Mouse (Mus musculus) lung, embryonic 16.5 days (tissue): ENCODE measurements around the gene Slc8b1. TPM values are rescaled to one million over a fixed set of nuclear protein-coding genes. Genes with fewer than 3 reads are reported as not detected.
A peak's percentile ranks its signal among the peaks of the same experiment; 100 is the strongest.

ENCODE experiments used
- ATAC-seq: fragments of 200-750 bp; cut with Nextera tagmentation; 2 replicates; pipeline ENCODE4 v1.8.0; 2017; ENCODE audit warnings: low read depth, mild to moderate bottlenecking, moderate library complexity
- H3K27ac ChIP-seq: fragments of 300-500 bp; sonication (generic); 2 replicates; pipeline ENCODE4 v1.5.1; 2014; ENCODE audit warnings: mild to moderate bottlenecking, control low read depth, low read length
- H3K27me3 ChIP-seq: fragments of 300-500 bp; sonication (generic); 2 replicates; pipeline ENCODE4 v1.6.1; 2014; ENCODE audit warnings: low read depth, low read length, mixed read lengths; ENCODE audit not compliant: control insufficient read depth, insufficient read depth
- H3K36me3 ChIP-seq: fragments of 300-500 bp; sonication (generic); 2 replicates; pipeline ENCODE4 v1.6.1; 2014; ENCODE audit warnings: low read length; ENCODE audit not compliant: control insufficient read depth, insufficient read depth
- H3K4me1 ChIP-seq: fragments of 300-500 bp; sonication (generic); replicated peaks from 2 replicates; pipeline ENCODE4 v1.6.1; 2014; ENCODE audit warnings: low read length, mixed read lengths; ENCODE audit not compliant: control insufficient read depth, insufficient read depth
- H3K4me2 ChIP-seq: fragments of 300-500 bp; sonication (generic); 2 replicates; pipeline ENCODE4 v1.6.1; 2014; ENCODE audit warnings: low read depth, low read length, control low read depth
- H3K4me3 ChIP-seq: fragments of 300-500 bp; sonication (generic); 2 replicates; pipeline ENCODE4 v1.5.1; 2014; ENCODE audit warnings: mild to moderate bottlenecking, low read length, control low read depth
- H3K9ac ChIP-seq: fragments of 300-500 bp; sonication (generic); 2 replicates; pipeline ENCODE4 v1.6.1; 2014; ENCODE audit warnings: low read length, control low read depth
- H3K9me3 ChIP-seq: fragments of 300-500 bp; sonication (generic); 2 replicates; pipeline ENCODE4 v1.6.1; 2016; ENCODE audit warnings: low read length; ENCODE audit not compliant: control insufficient read depth
- WGBS: fragments of 180-500 bp; shearing (Covaris S2); extraction: QIAGEN DNeasy Blood & Tissue Kit; methylation state at CpG from one replicate; pipeline ENCODE4 v1.1.7; 2014; 5-methylcytosine and 5-hydroxymethylcytosine counted together
- polyA plus RNA-seq: library from polyadenylated mRNA; unstranded; fragments of >200 nt; fragmentation: Nextera tagmentation; extraction: Ambion mirVana; gene quantifications from 2 replicates; pipeline ENCODE4 v1.2.1, GENCODE M21; 2015

Slc8b1 gene
- polyA plus RNA-seq: 8.5 and 8.6 TPM in 2 replicates

- H3K36me3 ChIP-seq: no peaks in the 10 kb centered on the region
- peak within 1 kb of the TSS; percentile 91 for H3K4me2 ChIP-seq
- H3K27ac ChIP-seq: no peak within 1 kb of the TSS
- no peaks in the 10 kb centered on the region for H3K9me3 ChIP-seq
- peak within 1 kb of the TSS; percentile 73 for H3K9ac ChIP-seq
- under 1% methylated on average over 36 of the region's 36 CpGs for WGBS
- no peaks in the 10 kb centered on the region for H3K27me3 ChIP-seq
- peak within 1 kb of the TSS; percentile 67 for H3K4me3 ChIP-seq
- H3K4me1 ChIP-seq: peaks cover 29% of the 10 kb centered on the region
- ATAC-seq: peak; percentile 94
These were observed at the start of gene Slc8b1 for GRCm38 (mm10) chr5:120510982-120511642. TSS of gene Slc8b1 (plus strand) at chr5:120511168.

- Histone ChIP-seq H3K36me3 (no peaks in the 10 kb centered on the region), H3K4me3 (no peak overlapping the region), H3K9ac (no peak overlapping the region), H3K27ac (no peak overlapping the region), H3K4me2 (no peak overlapping the region), H3K9me3 (no peaks in the 10 kb centered on the region), H3K4me1 (no peaks in the 10 kb centered on the region), H3K27me3 (peaks cover 4% of the 10 kb centered on the region)
- 53% methylated on average over 15 of the region's 15 CpGs for WGBS
- ATAC-seq: no peak
These were observed 49.1 kb upstream of the Slc8b1 start for GRCm38 (mm10) chr5:120461902-120462301.

GRCm38 (mm10) chr5:120464321-120464720 lies 46.6 kb upstream of the Slc8b1 start:
- no peak overlapping the region for H3K9ac ChIP-seq
- no peaks in the 10 kb centered on the region for H3K9me3 ChIP-seq
- WGBS: 69% methylated on average over 4 of the region's 4 CpGs
- H3K27me3 ChIP-seq: peaks cover 4% of the 10 kb centered on the region
- no peaks in the 10 kb centered on the region for H3K36me3 ChIP-seq
- H3K27ac ChIP-seq: no peak overlapping the region
- H3K4me2 ChIP-seq: no peak overlapping the region
- H3K4me3 ChIP-seq: no peak overlapping the region
- H3K4me1 ChIP-seq: no peaks in the 10 kb centered on the region
- ATAC-seq: no peak

- no peak overlapping the region for H3K27ac ChIP-seq
- no peak overlapping the region for H3K9ac ChIP-seq
- no peak overlapping the region for H3K4me2 ChIP-seq
- no peaks in the 10 kb centered on the region for H3K9me3 ChIP-seq
- no peaks in the 10 kb centered on the region for H3K4me1 ChIP-seq
- WGBS: 39% methylated on average over 5 of the region's 5 CpGs
- ATAC-seq: no peak
- H3K27me3 ChIP-seq: peaks cover 4% of the 10 kb centered on the region
- H3K4me3 ChIP-seq: no peak overlapping the region
- H3K36me3 ChIP-seq: no peaks in the 10 kb centered on the region
These were observed 45.9 kb upstream of the Slc8b1 start for GRCm38 (mm10) chr5:120465062-120465461.

GRCm38 (mm10) chr5:120465860-120466259 lies 45.1 kb upstream of the Slc8b1 start:
- no peaks in the 10 kb centered on the region for H3K36me3 ChIP-seq
- WGBS: 52% methylated on average over 6 of the region's 6 CpGs
- H3K9me3 ChIP-seq: no peaks in the 10 kb centered on the region
- peak; percentile 79 for ATAC-seq
- no peak overlapping the region for H3K27ac ChIP-seq
- H3K4me3 ChIP-seq: no peak overlapping the region
- no peak overlapping the region for H3K4me2 ChIP-seq
- no peak overlapping the region for H3K9ac ChIP-seq
- peaks cover 4% of the 10 kb centered on the region for H3K27me3 ChIP-seq
- no peaks in the 10 kb centered on the region for H3K4me1 ChIP-seq

GRCm38 (mm10) chr5:120467026-120467425 lies 43.9 kb upstream of the Slc8b1 start:
- Histone ChIP-seq H3K4me3 (peak overlapping the region; percentile 27), H3K4me2 (peak overlapping the region; percentile 33), H3K36me3 (no peaks in the 10 kb centered on the region), H3K9ac (no peak overlapping the region; the same call in 1 of the 2 replicates), H3K4me1 (no peaks in the 10 kb centered on the region), H3K9me3 (no peaks in the 10 kb centered on the region), H3K27me3 (peaks cover 4% of the 10 kb centered on the region; the same call in 1 of the 2 replicates), H3K27ac (no peak overlapping the region)
- no peak for ATAC-seq
- WGBS: 2% methylated on average over 4 of the region's 4 CpGs

- no peak overlapping the region for H3K4me2 ChIP-seq
These were observed 42.6 kb upstream of the Slc8b1 start for GRCm38 (mm10) chr5:120468336-120468735.

GRCm38 (mm10) chr5:120468830-120469229 lies 42.1 kb upstream of the Slc8b1 start:
- no peak for ATAC-seq
- Histone ChIP-seq H3K4me1 (no peaks in the 10 kb centered on the region), H3K36me3 (no peaks in the 10 kb centered on the region), H3K27me3 (no peaks in the 10 kb centered on the region), H3K4me2 (no peak overlapping the region), H3K9me3 (no peaks in the 10 kb centered on the region), H3K27ac (no peak overlapping the region), H3K4me3 (no peak overlapping the region), H3K9ac (no peak overlapping the region)
- WGBS: 64% methylated on average over 6 of the region's 6 CpGs

More at GRCm38 (mm10) chr5:120468336-120468735, 42.6 kb upstream of the Slc8b1 start:
- no peaks in the 10 kb centered on the region for H3K27me3 ChIP-seq
- H3K4me3 ChIP-seq: no peak overlapping the region
- 45% methylated on average over 5 of the region's 5 CpGs for WGBS
- no peak overlapping the region for H3K9ac ChIP-seq
- no peak for ATAC-seq
- H3K4me1 ChIP-seq: no peaks in the 10 kb centered on the region
- no peaks in the 10 kb centered on the region for H3K9me3 ChIP-seq
- H3K36me3 ChIP-seq: no peaks in the 10 kb centered on the region
- H3K27ac ChIP-seq: no peak overlapping the region

GRCm38 (mm10) chr5:120471538-120471937 lies 39.4 kb upstream of the Slc8b1 start:
- Histone ChIP-seq H3K4me1 (peaks cover 5% of the 10 kb centered on the region), H3K4me3 (no peak overlapping the region), H3K9me3 (no peaks in the 10 kb centered on the region), H3K9ac (no peak overlapping the region), H3K36me3 (no peaks in the 10 kb centered on the region), H3K4me2 (no peak overlapping the region), H3K27me3 (no peaks in the 10 kb centered on the region), H3K27ac (no peak overlapping the region)
- ATAC-seq: no peak
- WGBS: 19% methylated on average over 4 of the region's 4 CpGs
